In the genomic region with DNA sequence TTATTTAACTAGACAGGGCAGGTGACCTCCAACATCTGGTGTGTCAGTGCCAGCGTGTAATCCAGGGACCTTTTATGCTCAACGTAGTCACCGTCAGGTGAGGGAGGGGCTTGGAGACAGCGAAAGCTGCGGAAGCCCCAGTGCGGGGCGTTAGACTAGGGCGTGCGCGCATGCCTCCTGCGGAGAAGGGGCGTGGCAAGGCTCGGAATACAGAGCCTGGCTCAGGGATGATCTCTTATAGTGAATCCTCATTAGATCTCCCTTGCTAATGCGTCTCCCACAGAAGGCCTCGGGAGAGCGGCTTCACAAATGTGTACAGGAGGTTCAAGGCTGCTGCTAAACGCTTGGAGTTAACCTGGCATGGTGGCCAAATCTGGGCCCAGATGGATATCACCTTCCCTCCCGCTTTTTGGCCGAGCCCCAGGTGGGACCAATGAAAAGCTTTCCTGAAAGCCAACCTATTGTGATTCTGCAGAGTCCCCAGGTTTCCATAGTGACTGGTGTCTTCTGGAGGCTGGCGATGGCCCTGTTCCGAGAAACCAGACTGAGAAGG, we compare ENCODE assay signal across 8 mouse cellular contexts. TPM values are rescaled to one million over a fixed set of nuclear protein-coding genes. Genes with fewer than 3 reads are reported as not detected.
DNase-seq lines count a peak whose midpoint lies in the region; ATAC-seq and TF ChIP-seq lines count a peak whose summit lies in the region.

No protein-coding gene starts in this region.

- H3K4me1 ChIP-seq in hindbrain, embryonic 13.5 days (replicated peaks) = peaks cover 20% of the 10 kb centered on the region
- 0 out of 2 replicates have a peak, but pooled peaks cover 3% of the 10 kb centered on the region for H3K4me1 ChIP-seq in limb, embryonic 11.5 days (ENCODE audit: control insufficient read depth, insufficient read depth, low read length)
- H3K4me1 ChIP-seq in thymus, adult 2 months (replicated peaks; ENCODE audit: control insufficient read depth, insufficient read depth, low read length) = no peaks in the 10 kb centered on the region

- H3K4me2 ChIP-seq in hindbrain, embryonic 13.5 days = peak overlapping the region; percentile 57
- peak overlapping the region; percentile 50 for H3K4me2 ChIP-seq in limb, embryonic 11.5 days (ENCODE audit: low read depth, severe bottlenecking)

- peak; percentile 92 for ATAC-seq in hindbrain, embryonic 13.5 days (ENCODE audit: low FRiP score)
- no peak for ATAC-seq in limb, embryonic 11.5 days (ENCODE audit: insufficient number of reproducible peaks, low FRiP score, low TSS enrichment, low read depth)

- H3K27me3 ChIP-seq in hindbrain, embryonic 13.5 days = 0 out of 2 replicates have a peak, but pooled peaks cover 12% of the 10 kb centered on the region
- no peaks in the 10 kb centered on the region; the same call in 1 of the 2 replicates for H3K27me3 ChIP-seq in limb, embryonic 11.5 days (ENCODE audit: control insufficient read depth, insufficient read depth, low read length)
- H3K27me3 ChIP-seq in thymus, adult 2 months (ENCODE audit: control insufficient read depth, insufficient read depth, low read length) = no peaks in the 10 kb centered on the region

- peak; percentile 44 for DNase-seq in layer of hippocampus, adult 11-12 months (ENCODE audit: low spot score)
- DNase-seq in layer of hippocampus, adult 9-10 months (ENCODE audit: low spot score) = no peak
- peak; percentile 69 for DNase-seq in embryo, embryonic 10.5 days (ENCODE audit: low spot score)
- DNase-seq in limb, embryonic 11.5 days (ENCODE audit: low spot score) = peak; percentile 51
- peak; percentile 40 for DNase-seq in neural tube, embryonic 10.5 days (ENCODE audit: extremely low spot score, low spot score)
- DNase-seq in B cell, adult 2 months = no peak
- no peak for DNase-seq in thymus, adult 2 months

- WGBS in hindbrain, embryonic 13.5 days = 3% methylated on average over 21 of the region's 21 CpGs
- whole genome bisulfite sequencing in limb, embryonic 11.5 days = 5% methylated on average over 21 of the region's 21 CpGs
- WGBS in thymus, adult 2 months = 29% methylated on average over 21 of the region's 21 CpGs

- TF ChIP-seq POLR2A in thymus, adult 2 months (IDR thresholded peaks at IDR 0.05; ENCODE audit: control insufficient read depth, extremely low read depth, insufficient read depth, low read length, poor library complexity) = no peak

- TF ChIP-seq CTCF in thymus, adult 2 months (IDR thresholded peaks at IDR 0.05; ENCODE audit: borderline replicate concordance, control insufficient read depth, extremely low read depth, insufficient read depth, low read length, poor library complexity) = no peak

- no peaks in the 10 kb centered on the region for H3K36me3 ChIP-seq in hindbrain, embryonic 13.5 days
- H3K36me3 ChIP-seq in limb, embryonic 11.5 days (ENCODE audit: control insufficient read depth, insufficient read depth, low read length) = no peaks in the 10 kb centered on the region
- no peaks in the 10 kb centered on the region for H3K36me3 ChIP-seq in thymus, adult 2 months (ENCODE audit: control insufficient read depth, insufficient read depth, low read length)

- no peaks in the 10 kb centered on the region for H3K9me3 ChIP-seq in hindbrain, embryonic 13.5 days
- H3K9me3 ChIP-seq in limb, embryonic 11.5 days (ENCODE audit: control insufficient read depth, low read length) = no peaks in the 10 kb centered on the region

- H3K4me3 ChIP-seq in hindbrain, embryonic 13.5 days = peak overlapping the region; percentile 41
- H3K4me3 ChIP-seq in limb, embryonic 11.5 days (ENCODE audit: low read depth, low read length) = peak overlapping the region; percentile 25; the same call in 1 of the 2 replicates
- no peak overlapping the region for H3K4me3 ChIP-seq in thymus, adult 2 months (ENCODE audit: control insufficient read depth, insufficient read depth, low read length)

- H3K27ac ChIP-seq in hindbrain, embryonic 13.5 days = peak overlapping the region; percentile 76
- H3K27ac ChIP-seq in limb, embryonic 11.5 days (replicated peaks; ENCODE audit: low read depth, low read length) = no peak overlapping the region
- H3K27ac ChIP-seq in thymus, adult 2 months (ENCODE audit: control insufficient read depth, insufficient read depth, low read length) = no peak overlapping the region

- peak overlapping the region; percentile 59 for H3K9ac ChIP-seq in hindbrain, embryonic 13.5 days
- H3K9ac ChIP-seq in limb, embryonic 11.5 days (ENCODE audit: low read length) = peak overlapping the region; percentile 35; the same call in 1 of the 2 replicates

RNA-seq across cellular contexts. Expression of a gene that starts 39.3 kb away (rescaled TPM):
- 53.2 and 57.8 TPM in 2 replicates for polyA plus RNA-seq in hindbrain, embryonic 13.5 days (2015; fragmentation: Nextera tagmentation; extraction: Ambion mirVana)
- 88.3 and 88.8 TPM in 2 replicates for polyA plus RNA-seq in limb, embryonic 11.5 days (2014; fragmentation: Nextera tagmentation; extraction: Ambion mirVana)
- 20.6 and 23.1 TPM in 2 replicates for polyA plus RNA-seq in thymus, adult 2 months (2012; rRNA removed)

RNA-seq across cellular contexts. Expression of a gene that starts 56.9 kb away (rescaled TPM):
- polyA plus RNA-seq in hindbrain, embryonic 13.5 days (2015; fragmentation: Nextera tagmentation; extraction: Ambion mirVana) = not detected in 2 replicates
- not detected in 2 replicates for polyA plus RNA-seq in limb, embryonic 11.5 days (2014; fragmentation: Nextera tagmentation; extraction: Ambion mirVana)
- 3.9 and 5.2 TPM in 2 replicates for polyA plus RNA-seq in thymus, adult 2 months (2012; rRNA removed)

Comparison
In these comparisons a context has a peak if more than half of its experiments do, and no peak if none do; other contexts are left out.
1. DNase-seq: peak in layer of hippocampus, adult 11-12 months (single experiment), embryo, embryonic 10.5 days (single experiment), limb, embryonic 11.5 days (single experiment) and neural tube, embryonic 10.5 days (single experiment); none in layer of hippocampus, adult 9-10 months (single experiment), B cell, adult 2 months (0 of 2) and thymus, adult 2 months (single experiment).